Mouse (Mus musculus): ENCODE measurements around the gene 4930558K02Rik.

4930558K02Rik gene

DNA sequence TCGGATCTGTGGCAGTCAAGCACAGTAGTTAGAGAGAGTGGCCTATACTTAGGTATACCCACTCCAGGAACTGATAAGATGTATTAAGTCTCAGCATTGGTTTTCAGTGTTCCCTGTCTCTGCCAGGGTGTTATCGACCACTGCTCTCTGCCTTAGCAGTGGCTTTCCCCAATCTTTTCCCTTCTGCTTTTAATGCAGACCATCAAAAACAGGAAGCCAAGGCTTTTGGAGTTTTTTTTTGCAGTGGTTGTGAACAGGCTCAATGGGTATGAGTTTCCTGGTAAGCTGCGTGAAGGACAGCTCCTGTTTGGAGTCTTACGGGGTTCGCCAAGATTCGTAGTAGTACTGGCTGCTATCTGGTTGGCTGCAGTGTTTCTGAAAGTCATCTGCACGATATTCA lies 13.0 kb upstream of the 4930558K02Rik start:
- no peak for DNase-seq

DNA sequence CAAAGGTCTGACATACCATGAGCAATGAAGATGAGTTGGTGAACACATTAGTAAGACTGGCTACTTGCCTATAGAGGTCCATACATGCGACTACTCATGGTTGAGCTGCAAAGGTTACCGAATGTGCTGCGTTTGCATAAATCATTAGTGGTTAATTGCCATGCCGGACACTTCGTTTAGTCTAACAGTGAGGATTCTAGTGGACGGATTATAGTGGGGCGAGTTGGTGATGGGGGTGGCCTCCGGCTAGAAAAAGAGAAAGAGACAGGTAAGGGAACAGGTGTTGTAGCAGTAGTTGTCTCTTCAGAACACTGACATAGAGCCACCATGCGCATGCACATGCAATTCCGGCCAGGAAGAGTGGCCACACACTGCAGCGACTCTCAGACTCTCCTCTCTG lies 12.4 kb upstream of the 4930558K02Rik start:
- DNase-seq: no peak

DNA sequence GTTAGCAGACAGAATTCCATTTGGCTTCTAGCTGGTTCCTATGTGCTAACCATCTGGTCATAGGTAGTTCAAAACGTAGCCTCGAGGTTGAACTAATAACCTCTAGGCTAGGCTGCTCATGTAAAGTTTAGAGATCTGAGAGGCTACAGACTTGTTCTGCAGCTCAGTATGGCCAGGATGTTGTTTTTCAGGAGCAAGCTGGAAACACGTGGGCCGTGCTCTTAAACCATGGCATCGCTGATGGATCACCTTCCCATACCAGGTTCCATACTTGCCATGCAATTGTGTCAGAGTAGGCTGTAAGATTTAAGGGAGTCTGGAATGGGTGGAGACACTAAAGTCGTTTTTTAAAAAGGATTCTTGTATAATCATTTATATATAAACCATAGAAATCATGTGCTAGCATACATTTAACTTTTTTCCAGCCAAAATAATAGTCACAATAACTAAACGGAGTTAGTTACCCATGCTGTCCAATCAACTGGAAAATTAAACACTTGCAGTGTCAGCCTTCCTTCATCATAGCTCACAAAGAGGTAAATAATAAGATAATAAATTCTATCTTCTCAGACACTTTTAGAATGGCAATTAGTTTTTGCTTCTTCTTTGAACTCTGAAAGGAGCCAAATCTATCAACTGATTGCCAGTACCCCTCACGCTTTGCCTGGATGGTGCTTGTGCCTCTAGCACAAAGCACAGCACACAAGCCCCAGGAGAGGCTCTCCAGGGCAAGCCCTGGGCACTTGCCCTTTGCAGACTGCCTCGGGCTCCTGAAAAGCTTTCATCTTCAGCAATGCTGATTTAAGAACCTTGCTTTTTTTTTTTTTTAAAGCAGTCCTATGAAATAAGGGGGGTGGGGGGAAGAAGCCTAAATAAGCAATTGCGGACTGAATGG lies 11.5 kb upstream of the 4930558K02Rik start:
- no peak for DNase-seq

DNA sequence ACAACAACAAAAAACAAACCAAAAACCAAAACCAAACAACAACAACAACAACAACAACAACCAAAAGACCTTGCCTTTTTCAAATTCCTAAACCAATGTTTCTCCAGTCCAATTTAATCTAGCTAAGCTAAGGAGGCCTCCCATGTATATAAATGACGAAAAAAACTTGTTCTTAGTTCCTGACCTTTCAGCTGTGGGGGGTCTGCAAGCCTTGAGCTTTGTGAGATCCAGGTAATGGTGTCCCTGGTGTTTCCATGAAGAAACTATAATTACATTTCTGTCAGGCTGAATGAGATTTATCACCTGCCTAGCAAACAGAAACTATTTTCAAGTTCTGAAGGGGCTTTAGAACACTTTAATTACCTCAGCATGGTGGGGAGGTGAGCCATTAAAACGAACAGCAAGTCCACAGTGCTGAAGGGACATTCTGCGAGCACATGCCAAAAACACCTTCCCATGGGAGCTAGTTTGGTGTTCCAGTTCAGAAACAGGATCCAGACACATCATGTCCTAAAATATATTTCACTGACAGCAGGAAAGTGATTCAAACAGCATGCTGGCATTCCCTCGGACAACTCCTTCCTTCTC lies 4.6 kb upstream of the 4930558K02Rik start:
- DNase-seq: no peak

- no peak for DNase-seq
Observed at GRCm38 (mm10) chr1:161983451-161983850, 4.0 kb upstream of the 4930558K02Rik start.

DNA sequence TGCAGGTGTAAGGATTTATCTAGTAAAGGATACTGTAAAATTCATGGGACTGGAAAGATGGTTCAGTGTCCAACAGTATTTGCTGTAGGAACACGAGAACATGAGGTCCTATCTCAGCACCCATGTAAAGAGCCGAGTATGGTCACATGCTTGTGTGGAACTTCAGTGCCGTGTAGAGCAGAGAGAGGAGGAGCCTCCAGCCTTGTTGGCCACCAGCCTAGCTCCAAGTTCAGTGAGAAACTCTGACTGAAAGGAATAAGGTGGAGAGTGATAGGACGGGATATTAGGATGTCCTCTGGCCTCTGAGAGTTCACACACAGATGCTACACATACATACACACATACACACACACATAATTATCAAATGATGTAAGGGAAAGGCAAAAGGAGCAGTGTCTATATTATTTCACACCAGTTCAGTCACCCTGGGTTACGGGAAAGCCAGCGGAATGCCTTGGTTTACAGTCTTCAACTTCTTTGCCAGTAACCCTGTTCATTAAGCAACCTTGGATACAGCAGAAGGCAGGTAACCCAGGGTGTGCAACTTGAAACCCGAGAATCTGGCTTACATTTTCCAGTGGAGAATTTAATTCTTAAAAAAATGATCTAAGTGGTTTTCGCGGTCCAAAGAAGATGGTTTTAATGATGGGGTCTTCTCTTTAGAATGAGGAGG lies 1.3 kb upstream of the 4930558K02Rik start:
- no peak for DNase-seq

DNA sequence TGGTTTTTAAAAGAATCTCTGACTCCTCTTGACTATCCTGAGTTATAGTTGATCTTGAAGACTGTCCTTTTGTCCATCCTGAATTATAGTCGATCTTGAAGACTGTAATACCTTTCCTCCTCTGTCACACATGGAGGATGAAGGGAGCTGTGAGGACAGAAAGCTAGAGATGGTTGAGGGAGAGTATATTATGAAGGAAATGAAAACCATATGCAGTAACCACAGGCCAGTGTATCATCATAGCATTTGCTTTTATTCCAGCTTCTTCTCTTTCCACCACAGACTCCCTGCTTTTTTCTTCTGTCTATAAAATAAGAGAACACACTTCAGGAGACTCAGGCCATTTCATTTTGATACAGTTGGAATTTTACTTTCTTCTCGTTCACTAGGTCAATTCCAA lies 610 bp upstream of the 4930558K02Rik start:
- DNase-seq: no peak

DNA sequence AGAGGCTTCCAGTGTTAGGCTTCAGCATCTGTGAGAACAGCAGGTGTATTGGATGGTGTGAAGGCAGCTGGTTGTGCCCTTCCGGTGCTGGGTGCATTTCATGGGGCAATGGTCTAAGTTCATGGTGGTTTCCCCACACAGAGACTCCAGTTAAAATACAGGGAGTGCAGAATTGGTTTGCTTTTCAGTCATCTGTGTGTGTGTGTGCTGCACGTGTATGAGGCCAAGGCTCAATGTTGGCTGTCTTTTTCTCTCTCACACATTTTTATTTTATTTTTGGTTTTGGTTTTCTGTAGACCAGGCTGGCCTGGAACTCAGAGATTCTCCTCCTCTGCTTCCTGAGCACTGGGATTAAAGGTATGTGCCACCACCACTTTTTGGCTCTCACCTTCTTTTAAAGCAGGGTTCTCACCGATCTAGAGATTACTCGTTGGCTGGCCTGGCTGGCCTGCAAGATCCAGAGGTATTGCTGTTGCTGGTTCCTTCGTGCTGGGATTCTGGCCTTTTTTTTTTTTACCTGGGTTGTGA lies 1.2 kb downstream of the 4930558K02Rik start:
- DNase-seq: no peak

GRCm38 (mm10) chr1:161977331-161977730 lies 2.1 kb downstream of the 4930558K02Rik start:
- no peak for DNase-seq

- DNase-seq: peak; percentile 29 to 74
Observed at GRCm38 (mm10) chr1:161976255-161977182, 2.9 kb downstream of the 4930558K02Rik start.

- DNase-seq: no peak
Observed at GRCm38 (mm10) chr1:161972233-161972632, 7.2 kb downstream of the 4930558K02Rik start.

DNA sequence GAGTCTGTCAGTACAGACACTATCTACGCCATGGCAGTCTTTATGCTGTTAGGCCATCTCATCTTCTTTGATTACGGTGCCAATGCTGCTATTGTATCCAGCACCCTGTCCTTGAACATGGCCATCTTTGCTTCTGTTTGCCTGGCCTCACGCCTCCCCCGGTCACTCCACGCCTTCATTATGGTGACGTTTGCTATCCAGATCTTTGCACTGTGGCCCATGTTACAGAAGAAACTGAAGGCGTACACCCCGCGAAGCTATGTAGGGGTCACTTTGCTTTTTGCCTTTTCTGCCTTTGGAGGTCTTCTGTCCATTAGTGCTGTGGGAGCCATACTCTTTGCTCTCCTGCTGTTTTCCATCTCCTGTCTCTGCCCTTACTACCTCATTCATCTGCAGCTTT lies 8.6 kb downstream of the 4930558K02Rik start:
- no peak for DNase-seq

DNA sequence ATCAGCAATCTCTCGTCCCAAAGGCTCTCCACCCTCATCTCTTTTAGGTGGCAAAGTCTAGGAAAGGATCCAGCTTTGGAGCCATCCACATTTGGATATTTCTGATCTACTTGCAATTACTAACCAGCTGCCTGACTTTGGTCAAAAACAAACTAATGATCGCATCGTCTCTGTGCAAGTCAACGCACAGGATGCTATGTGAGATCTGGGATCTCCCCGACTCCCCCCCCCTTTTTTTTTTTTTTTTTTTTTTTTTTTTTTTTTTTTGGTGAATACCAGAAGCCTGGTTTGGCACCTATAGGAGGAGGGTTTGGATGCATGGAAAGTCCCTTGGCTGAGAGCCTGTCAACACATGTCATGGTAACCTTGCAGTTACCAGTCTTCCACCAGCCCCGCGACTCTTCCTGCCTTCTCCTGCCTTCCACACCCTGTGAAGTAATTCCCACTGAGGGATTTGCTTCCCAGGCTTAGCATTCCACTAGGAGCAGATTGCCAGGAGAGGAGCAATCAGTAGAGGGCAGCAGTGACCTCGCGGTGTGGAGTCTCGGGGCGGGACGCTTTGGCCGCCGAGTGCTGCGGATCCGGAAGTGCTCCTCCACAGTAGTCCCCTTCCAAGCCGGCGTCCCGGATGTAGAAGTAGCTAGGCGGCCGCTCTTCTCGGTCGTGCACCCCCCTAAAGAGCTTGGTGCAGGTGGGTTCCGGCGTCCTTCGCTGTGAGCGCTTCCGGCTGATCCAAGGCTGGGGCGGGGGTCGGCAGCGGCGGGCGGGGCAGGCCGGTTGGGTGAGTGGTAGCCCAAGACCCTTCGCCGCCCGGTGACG lies 10.6 kb downstream of the 4930558K02Rik start, which contains the start of gene Pigc:
Pigc (plus strand) TSS at position 598 of the 819 bp plus-strand sequence.
- DNase-seq: peak; percentile 74 to 80

DNA sequence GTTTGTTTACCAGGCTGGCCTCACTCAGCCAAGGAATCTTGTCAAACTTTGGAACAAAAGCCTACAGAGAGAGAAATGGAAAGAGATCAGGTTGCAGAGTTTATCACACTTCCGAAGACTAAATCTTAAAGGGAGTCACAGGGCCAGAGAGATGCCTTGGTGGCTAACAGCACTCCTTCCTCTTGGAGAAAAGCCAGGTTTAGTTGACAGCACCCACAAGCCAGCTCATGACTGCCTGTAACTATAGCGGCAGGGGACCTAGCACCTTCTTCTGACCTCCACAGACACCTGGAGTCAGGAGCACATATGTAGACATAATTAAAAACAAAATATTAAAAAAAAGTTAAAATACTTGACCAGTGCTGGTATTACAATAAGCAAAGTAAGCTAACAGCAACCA lies 11.5 kb downstream of the 4930558K02Rik start:
- DNase-seq: no peak

- no peak for DNase-seq
Observed at GRCm38 (mm10) chr1:161962465-161963377, 16.7 kb downstream of the 4930558K02Rik start.

GRCm38 (mm10) chr1:161957964-161958950 lies 21.2 kb downstream of the 4930558K02Rik start:
- DNase-seq: no peak

DNA sequence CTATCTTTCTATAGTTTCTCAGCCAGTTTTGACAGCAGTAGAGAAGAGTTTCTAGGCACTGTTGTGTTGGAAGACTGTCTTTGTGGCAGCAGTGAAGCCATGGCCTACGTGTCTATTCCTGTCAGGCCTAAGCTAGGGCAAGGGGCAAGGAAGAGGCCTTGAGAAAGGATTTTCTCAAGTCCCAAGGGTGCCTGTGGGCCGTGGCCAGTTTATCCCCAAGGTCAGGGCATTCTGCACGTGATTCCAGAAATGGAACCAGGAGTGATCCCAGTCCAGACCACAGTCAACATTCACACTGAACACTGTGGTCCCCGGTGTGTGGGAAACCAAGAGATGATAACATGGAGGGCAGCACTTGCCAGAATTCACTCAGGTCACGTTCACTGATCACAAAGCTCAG lies 23.6 kb downstream of the 4930558K02Rik start:
- no peak for DNase-seq

GRCm38 (mm10) chr1:161952599-161952998 lies 26.8 kb downstream of the 4930558K02Rik start:
- DNase-seq: no peak
